Mouse (Mus musculus) hindbrain, embryonic 16.5 days (tissue): ENCODE results near the gene Eln. TPM values are rescaled to one million over a fixed set of nuclear protein-coding genes. Genes with fewer than 3 reads are reported as not detected.

ENCODE experiments used
- ATAC-seq: fragments of 200-750 bp; cut with Nextera tagmentation; 2 replicates; pipeline ENCODE4 v1.8.0; 2017; ENCODE audit warnings: moderate TSS enrichment, moderate library complexity
- H3K27ac ChIP-seq: fragments of 300-500 bp; sonication (generic); 2 replicates; pipeline ENCODE4 v1.5.1; 2014; ENCODE audit warnings: low read depth, mild to moderate bottlenecking, control low read depth, low read length, moderate library complexity
- H3K27me3 ChIP-seq: fragments of 300-500 bp; sonication (generic); replicated peaks from 2 replicates; pipeline ENCODE4 v1.6.1; 2014; ENCODE audit warnings: low read length; ENCODE audit not compliant: control insufficient read depth, insufficient read depth
- H3K36me3 ChIP-seq: fragments of 300-500 bp; sonication (generic); 2 replicates; pipeline ENCODE4 v1.6.1; 2014; ENCODE audit warnings: mild to moderate bottlenecking, low read length, moderate library complexity, mixed read lengths; ENCODE audit not compliant: control insufficient read depth, insufficient read depth
- H3K4me1 ChIP-seq: fragments of 300-500 bp; sonication (generic); 2 replicates; pipeline ENCODE4 v1.6.1; 2014; ENCODE audit warnings: low read depth, low read length; ENCODE audit not compliant: control insufficient read depth, insufficient read depth
- H3K4me2 ChIP-seq: fragments of 300-500 bp; sonication (generic); 2 replicates; pipeline ENCODE4 v1.6.1; 2014; ENCODE audit warnings: mild to moderate bottlenecking, low read length, control low read depth, moderate library complexity
- H3K4me3 ChIP-seq: fragments of 300-500 bp; sonication (generic); 2 replicates; pipeline ENCODE4 v1.5.1; 2014; ENCODE audit warnings: mild to moderate bottlenecking, low read length, control low read depth, moderate library complexity
- H3K9ac ChIP-seq: fragments of 300-500 bp; sonication (generic); 2 replicates; pipeline ENCODE4 v1.6.1; 2014; ENCODE audit warnings: low read depth, mild to moderate bottlenecking, control low read depth, low read length, moderate library complexity
- H3K9me3 ChIP-seq: fragments of 300-500 bp; sonication (generic); 2 replicates; pipeline ENCODE4 v1.6.1; 2014; ENCODE audit warnings: mild to moderate bottlenecking, low read length, moderate library complexity; ENCODE audit not compliant: control insufficient read depth
- WGBS: fragments of 180-500 bp; shearing (Covaris S2); extraction: QIAGEN DNeasy Blood & Tissue Kit; methylation state at CpG from one replicate; pipeline ENCODE4 v1.1.7; 2014; 5-methylcytosine and 5-hydroxymethylcytosine counted together
- polyA plus RNA-seq: library from polyadenylated mRNA; unstranded; fragments of >200 nt; fragmentation: Nextera tagmentation; extraction: Ambion mirVana; gene quantifications from 2 replicates; pipeline ENCODE4 v1.2.1, GENCODE M21; 2015

The Eln gene
- polyA plus RNA-seq, 1 experiment from 2014 or later, result 25.1 TPM

GRCm38 (mm10) chr5:134671335-134672197, 75.6 kb downstream of the Eln start:
- Histone ChIP-seq H3K9ac (no peak overlapping the region), H3K4me1 (peaks cover 13% of the 10 kb centered on the region), H3K27ac (peak overlapping the region; percentile 20), H3K9me3 (no peaks in the 10 kb centered on the region), H3K27me3 (no peaks in the 10 kb centered on the region), H3K4me2 (no peak overlapping the region), H3K36me3 (peaks cover 17% of the 10 kb centered on the region), H3K4me3 (no peak overlapping the region)
- ATAC-seq, result peak; percentile 50; the same call in 1 of the 2 replicates
- 38% methylated on average over 17 of the region's 17 CpGs for WGBS

- H3K36me3 ChIP-seq, result peaks cover 29% of the 10 kb centered on the region
- no peaks in the 10 kb centered on the region for H3K9me3 ChIP-seq
- H3K9ac ChIP-seq, result no peak overlapping the region
- no peaks in the 10 kb centered on the region for H3K27me3 ChIP-seq
- no peak for ATAC-seq
- H3K4me2 ChIP-seq, result no peak overlapping the region
- no peaks in the 10 kb centered on the region for H3K4me1 ChIP-seq
- no peak overlapping the region for H3K27ac ChIP-seq
- H3K4me3 ChIP-seq, result no peak overlapping the region
- 82% methylated on average over 20 of the region's 20 CpGs for WGBS
Observed at GRCm38 (mm10) chr5:134669001-134669708, 78.0 kb downstream of the Eln start.

GRCm38 (mm10) chr5:134668495-134668894, 78.6 kb downstream of the Eln start:
- no peak; the same call in 1 of the 2 replicates for ATAC-seq
- Histone ChIP-seq H3K27ac (no peak overlapping the region), H3K36me3 (peaks cover 33% of the 10 kb centered on the region)

GRCm38 (mm10) chr5:134656708-134657107, 90.4 kb downstream of the Eln start:
- H3K27me3 ChIP-seq, result no peaks in the 10 kb centered on the region
- no peak overlapping the region for H3K4me2 ChIP-seq
- no peak overlapping the region for H3K27ac ChIP-seq
- ATAC-seq, result no peak
- no peaks in the 10 kb centered on the region; the same call in 1 of the 2 replicates for H3K4me1 ChIP-seq
- WGBS, result 68% methylated on average over 4 of the region's 4 CpGs
- no peak overlapping the region for H3K9ac ChIP-seq
- H3K36me3 ChIP-seq, result peaks cover 32% of the 10 kb centered on the region
- H3K4me3 ChIP-seq, result no peak overlapping the region
- H3K9me3 ChIP-seq, result no peaks in the 10 kb centered on the region

More at GRCm38 (mm10) chr5:134668495-134668894, 78.6 kb downstream of the Eln start:
- 33% methylated on average over 8 of the region's 8 CpGs for WGBS
- no peaks in the 10 kb centered on the region for H3K4me1 ChIP-seq
- no peak overlapping the region for H3K9ac ChIP-seq
- H3K4me2 ChIP-seq, result no peak overlapping the region
- H3K27me3 ChIP-seq, result no peaks in the 10 kb centered on the region
- H3K9me3 ChIP-seq, result no peaks in the 10 kb centered on the region
- H3K4me3 ChIP-seq, result no peak overlapping the region

Other genes starting within 250 kb of the Eln start
- 14.4 and 15.8 TPM in 2 replicates for gene Clip2, start 194.9 kb downstream of the Eln start, polyA plus RNA-seq
- gene Syna, start 187.2 kb downstream of the Eln start, polyA plus RNA-seq, result 0.22 and 0.45 TPM in 2 replicates
- gene Rfc2, start 166.0 kb downstream of the Eln start, polyA plus RNA-seq, result 189 and 192 TPM in 2 replicates
- 2.1 and 2.6 TPM in 2 replicates for gene Lat2, start 132.3 kb downstream of the Eln start, polyA plus RNA-seq
- 332 and 340 TPM in 2 replicates for gene Eif4h, start 107.8 kb downstream of the Eln start, polyA plus RNA-seq
- gene Limk1, start 58.7 kb downstream of the Eln start, polyA plus RNA-seq, result 22.0 and 22.1 TPM in 2 replicates
- not detected in 2 replicates for gene Tmem270, start 159.4 kb upstream of the Eln start, polyA plus RNA-seq
- not detected in 2 replicates for gene Cldn13, start 168.2 kb upstream of the Eln start, polyA plus RNA-seq
- gene Mettl27, start 185.0 kb upstream of the Eln start, polyA plus RNA-seq, result 5.2 and 7.0 TPM in 2 replicates
- gene Cldn4, start 199.6 kb upstream of the Eln start, polyA plus RNA-seq, result not detected in 2 replicates
- gene Cldn3, start 238.9 kb upstream of the Eln start, polyA plus RNA-seq, result 4.2 and 4.6 TPM in 2 replicates